Mouse (Mus musculus) lung, postnatal 0 days (tissue): ENCODE results near the gene Apc2.

Source experiments
- CTCF ChIP-seq: IDR thresholded peaks from 2 replicates; pipeline ENCODE4 v1.5.1; 2016; ENCODE audit warnings: antibody characterized with exemption, mild to moderate bottlenecking
- EP300 ChIP-seq: IDR thresholded peaks from 2 replicates; pipeline ENCODE4 v1.6.1; 2016; ENCODE audit warnings: antibody characterized with exemption, mild to moderate bottlenecking, control low read depth

GRCm38 (mm10) chr10:80281921-80282371 lies 13.8 kb upstream of the Apc2 start:
- TF ChIP-seq EP300, result no peak; the same call in 1 of the 2 replicates
- TF ChIP-seq CTCF, result no peak
